Mouse (Mus musculus) cerebellum, postnatal 4 days (tissue): Measurements from ENCODE around the gene Sowaha.

Source experiments
- DNase-seq, 2 experiments: peaks; one replicate each; pipeline ENCODE4 v3.0.0; 2022; ENCODE audit warnings: low spot score in 2 of 2, mixed read lengths in 1 of 2

Gene Sowaha

DNA sequence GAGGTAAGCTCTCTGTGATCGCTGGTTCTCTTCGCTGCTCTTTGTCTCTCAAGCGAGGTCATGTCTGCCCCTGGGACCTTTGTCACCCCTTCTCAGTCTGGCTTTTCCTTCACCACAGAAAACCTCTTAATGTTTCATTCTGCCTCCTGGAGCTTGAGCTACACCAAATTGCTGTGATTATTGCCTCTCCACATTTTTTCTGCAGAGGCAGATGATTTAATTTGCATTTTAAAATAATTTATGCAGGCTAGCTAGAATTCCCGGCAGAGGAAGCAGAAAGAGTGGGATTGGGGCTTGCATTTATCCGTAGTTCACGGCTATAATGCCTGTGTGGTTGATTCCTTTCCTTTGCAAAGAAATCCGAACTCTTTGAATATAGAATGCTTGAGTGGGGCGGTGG lies 4.5 kb downstream of the Sowaha start:
- no peak for DNase-seq

DNA sequence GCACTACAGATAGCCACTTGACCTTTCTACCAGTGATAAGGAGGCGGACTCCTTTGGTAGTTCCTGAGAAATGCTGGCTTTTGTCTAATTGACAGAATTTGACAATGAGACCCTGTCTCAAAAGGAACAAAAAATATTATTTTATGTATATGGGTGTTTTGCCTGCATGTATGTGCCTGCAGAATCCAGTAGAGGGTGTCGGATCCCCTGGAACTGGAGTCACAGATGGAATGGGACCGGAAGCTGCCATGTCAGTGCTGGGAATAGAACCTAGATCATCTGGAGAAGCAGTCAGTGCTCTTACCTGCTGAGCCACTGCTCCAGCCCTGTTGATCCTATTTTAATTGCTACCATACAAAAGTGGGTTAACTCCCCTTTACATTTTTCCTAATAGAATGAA lies 7.4 kb downstream of the Sowaha start:
- no peak for DNase-seq

DNA sequence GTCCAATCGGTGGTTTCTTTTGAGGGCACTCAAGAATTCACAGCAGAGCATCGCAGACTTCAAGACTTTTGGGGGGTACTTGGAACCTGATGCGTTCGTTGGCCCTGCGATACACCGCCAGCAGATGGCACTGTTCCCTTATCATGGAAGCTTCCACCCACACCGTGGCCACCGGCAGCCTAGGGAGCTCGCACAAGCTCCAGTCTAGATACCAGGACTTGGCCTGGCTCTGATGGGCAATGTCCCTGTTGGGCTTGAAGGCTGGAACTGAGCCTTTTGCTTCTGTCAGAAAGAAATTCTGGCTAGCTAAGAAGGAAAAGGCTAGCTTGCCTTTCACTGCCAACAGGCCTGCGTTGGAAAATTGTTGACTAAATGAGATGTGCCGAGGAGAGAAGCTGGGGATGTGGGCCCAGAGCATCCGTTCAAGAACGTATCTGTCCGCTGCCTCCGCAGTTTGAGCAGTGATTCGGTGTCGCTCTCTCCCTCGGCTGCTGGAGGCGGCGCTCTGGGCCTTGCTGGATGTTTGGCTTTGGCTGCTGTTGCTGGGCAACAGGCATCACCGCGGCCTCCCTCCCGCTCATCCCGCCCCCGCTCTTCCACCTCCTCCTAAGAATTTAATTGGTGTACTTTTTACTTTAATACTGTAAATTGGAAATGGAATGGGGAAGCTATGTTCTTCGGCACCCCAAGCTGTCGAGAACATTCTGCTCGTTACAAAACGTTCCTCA lies 9.9 kb downstream of the Sowaha start, which contains the start of gene Gm9837:
Gm9837 (minus strand) TSS at position 512 of the 728 bp plus-strand sequence.
- DNase-seq, result peak; percentile 81 to 93

DNA sequence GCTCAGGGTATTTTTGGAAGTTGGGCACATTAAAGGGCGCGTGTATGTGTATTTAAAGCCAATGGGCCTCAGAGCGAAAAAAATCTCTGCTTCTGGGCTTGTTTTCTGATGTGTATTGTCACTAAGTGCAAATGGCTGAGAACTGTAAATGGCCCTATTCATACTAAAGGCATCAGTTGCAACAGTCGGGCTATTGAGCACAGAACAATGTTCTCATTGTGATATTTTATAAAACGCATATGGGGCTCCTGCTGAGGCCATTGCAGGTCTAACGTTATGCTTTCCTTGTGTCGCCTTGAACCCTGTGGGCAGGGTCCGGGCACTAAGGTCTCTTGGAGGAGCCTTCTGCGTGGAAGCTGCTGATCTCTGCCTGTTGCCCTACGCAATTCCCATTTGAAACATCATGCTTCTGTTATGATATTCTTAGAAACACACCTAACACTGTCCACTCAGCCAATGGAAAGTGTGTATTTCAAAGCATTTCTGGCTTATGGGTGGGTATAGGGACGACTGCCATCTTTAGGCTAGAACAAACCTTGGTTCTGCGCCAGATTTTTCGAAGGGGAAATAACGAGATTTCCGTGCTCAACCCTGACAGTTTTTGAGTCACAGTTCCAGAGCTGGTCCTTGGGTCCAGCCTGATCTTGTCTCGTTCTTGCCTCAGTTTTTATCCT lies 10.6 kb downstream of the Sowaha start:
- DNase-seq, result no peak

DNA sequence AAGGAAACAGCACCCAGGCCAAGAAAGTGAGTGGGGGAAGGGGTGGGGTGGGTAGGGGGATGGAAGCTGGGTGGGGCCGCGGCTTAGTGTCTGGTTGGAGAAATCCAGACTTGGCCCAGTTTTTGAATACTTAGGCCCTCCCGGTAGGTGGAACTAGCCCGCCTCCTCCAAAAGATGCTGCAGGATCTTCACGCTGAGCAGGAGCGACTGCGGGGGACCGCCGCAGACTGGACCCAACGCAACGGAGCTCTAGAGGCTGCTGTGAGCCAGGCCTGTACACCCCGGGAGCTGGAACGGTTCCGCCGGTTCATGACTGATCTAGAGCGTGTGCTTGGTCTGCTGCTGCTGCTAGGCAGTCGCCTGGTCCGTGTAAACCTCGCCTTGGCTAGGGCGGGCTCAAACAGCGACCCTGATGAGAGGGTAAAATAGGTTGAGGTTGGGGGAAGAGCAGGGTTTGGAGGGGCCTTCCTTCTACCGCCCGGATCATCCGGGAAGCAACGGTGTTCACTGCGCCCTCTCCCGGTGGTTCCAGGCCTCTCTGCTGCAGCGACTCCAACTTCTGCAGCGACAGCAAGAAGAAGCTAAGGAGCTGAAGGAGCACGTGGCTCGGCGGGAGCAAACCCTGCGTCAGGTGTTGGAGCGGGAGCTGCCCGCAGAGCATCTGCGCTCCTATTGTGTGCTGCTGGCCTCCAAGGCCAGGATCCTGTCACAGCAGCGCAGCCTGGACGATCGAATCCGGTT lies 13.7 kb downstream of the Sowaha start:
- peak; percentile 77 to 88 for DNase-seq

DNA sequence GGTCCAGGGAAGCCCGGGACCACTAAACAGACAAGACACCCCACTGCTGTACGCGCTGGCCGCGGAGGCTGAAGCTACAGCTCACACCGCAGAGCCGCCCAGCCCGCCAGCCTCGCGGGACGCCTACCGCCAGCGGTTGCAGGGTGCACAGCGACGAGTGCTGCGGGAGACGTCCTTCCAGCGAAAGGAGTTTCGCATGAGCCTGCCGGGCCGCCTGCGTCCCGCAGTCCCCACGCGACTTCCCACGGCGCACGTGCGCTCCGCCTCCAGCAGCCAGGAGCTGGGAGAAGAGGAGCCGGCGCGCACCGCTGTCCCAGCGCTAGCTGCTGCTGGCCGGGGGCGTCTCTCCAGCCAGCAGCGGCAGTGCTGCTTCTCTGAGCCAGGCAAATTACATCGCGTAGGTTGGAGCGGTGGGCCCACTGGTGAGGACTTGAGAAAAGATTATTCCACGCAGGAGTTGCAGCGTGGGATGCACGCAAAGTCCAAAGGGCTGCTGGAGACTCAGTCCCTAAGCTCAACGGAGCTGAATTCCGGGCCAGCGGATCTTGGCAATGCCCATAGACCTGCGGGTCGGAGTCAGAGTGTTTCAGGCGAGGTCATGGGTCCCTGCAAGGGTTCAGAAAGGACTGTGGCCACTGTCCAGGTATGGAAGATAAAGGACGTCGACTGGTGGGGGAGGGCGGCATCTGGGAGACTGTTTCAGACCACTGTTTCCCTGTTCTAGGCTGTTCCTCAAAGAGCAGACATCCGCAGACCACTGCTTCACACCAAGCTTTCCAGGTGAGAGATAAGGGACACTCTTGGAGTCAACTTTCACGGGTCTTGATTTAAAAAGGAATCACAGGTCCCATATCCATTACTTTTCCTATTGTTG lies 16.3 kb downstream of the Sowaha start:
- no peak for DNase-seq

DNA sequence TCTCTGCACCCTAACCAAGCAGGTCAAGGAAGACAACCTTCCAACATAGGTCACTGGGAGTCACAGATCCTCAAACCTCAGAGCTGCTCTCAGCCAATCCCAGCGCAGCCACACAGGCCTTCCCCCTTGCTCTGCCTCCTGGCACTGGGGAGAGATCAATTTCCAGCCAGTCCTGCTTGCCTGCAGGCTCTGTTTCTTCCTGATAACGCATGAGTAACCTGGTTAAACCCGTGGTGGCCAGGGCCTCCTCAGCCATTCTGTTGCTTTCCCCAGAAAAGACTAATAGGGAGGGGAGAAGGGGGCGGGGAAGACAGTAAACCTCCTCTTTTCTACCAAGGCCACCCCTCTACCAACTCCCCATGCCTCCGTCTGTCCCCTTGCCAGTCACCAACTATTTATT lies 18.3 kb downstream of the Sowaha start:
- DNase-seq, result no peak

DNA sequence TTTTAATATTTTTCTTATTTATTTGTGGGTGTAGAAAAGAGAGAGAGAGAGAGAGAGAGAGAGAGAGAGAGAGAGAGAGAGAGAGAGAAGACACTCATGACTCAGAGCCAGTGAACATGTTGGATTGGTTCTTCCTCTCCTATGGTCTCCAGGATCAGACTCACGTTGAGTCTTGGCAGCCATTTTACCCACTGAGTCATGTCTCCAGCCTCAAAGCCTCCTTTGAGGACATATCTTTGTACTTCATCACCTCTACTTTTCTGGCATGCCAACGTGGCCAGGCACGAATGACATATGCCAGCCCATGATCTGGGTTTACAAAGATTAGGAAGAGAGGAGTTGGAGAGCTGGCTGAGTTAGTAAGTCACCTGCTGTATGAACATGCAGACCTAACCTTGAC lies 19.9 kb downstream of the Sowaha start:
- no peak for DNase-seq

DNA sequence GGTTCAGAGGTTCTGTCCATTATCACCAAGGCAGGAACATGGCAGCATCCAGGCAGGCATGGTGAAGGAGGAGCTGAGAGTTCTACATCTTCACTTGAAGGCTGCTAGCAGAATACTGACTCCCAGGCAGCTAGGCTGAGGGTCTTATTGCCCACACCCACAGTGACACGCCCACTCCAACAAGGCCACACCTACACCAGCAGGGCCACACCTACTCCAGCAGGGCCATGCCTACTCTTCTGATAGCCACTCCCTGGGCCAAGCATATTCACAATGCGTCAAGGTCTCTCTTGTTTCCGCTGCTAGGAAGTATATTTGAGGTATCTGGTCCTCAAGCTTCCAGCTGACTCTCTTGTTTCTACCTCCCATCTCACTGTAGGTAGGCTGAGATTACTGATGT lies 21.1 kb downstream of the Sowaha start:
- DNase-seq, result no peak

DNA sequence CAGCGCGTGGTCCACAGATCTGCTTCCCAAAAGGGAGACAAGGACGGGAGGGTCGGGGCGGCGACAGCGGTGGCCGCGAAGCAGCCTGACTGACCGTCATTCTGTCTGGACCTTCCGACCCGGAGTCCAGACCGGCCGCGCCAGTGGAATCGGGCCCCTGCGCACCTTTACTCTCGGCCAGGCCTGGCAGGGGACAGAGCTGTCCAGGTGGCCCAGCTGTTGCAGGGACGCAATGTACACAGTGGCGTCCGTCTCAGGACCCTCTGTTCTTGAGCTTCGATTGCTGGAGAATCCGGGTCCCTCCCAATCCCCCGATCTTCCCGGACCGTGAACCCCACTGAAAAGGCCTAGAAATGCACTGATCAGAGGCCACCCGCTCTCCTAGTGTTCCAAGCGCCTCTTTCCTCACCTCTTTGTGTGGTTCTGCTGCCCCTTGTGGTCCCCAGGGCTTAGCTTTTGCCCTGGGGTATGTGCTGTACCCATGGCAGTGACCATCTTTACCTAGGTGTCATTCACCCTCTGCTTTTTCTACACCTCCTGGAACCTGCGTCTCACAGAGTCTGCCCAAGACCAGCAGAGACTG lies 22.6 kb downstream of the Sowaha start:
- no peak for DNase-seq

DNA sequence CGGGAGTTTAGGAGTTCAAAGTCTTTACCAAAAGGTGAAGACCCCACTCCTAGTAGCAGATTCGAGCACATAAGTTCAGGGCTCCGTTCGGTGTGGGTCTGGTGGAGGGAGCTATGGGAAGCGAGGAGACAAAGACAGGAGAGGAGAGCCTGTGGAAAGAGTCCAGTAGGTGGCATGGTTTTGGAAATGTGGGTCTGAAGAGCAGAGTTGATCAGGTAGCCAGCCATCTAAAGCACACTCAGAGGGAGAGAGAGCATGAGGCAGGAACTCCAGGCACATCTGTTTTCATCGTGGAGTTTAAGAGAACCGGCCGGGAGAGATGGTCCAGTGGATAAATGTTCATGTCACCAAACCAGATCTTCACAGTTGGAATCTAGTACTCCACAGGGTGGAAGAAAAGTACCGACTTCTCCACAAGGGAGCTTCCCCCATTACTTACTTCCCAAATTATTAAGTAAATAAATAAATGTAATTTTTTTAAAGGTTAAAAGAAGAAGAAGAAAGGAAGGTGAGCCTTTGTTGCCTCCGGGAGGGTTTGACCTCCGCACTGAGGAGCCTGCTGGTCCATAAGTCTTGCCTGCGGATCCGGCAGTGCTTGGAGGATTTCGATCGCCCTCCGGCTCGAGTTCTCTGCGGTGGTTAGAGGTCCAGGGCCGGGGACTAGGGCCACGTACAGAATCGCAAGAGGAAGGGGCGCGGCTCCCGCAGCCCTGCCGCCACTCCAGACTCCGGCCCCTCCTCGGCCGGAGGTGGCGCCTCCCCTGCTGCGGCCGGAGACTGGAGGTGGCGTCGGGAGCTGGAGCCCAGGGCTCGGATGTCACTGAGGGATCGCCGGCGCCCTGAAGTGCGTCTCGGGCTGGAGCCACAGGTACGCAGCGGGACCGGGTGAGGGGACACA lies 23.4 kb downstream of the Sowaha start, which contains the start of the genes Gm10447 and Shroom1:
Gm10447 (minus strand) TSS at position 637 of the 898 bp plus-strand sequence.
Shroom1 (plus strand) TSS at position 732 of the 898 bp plus-strand sequence.
- no peak for DNase-seq

DNA sequence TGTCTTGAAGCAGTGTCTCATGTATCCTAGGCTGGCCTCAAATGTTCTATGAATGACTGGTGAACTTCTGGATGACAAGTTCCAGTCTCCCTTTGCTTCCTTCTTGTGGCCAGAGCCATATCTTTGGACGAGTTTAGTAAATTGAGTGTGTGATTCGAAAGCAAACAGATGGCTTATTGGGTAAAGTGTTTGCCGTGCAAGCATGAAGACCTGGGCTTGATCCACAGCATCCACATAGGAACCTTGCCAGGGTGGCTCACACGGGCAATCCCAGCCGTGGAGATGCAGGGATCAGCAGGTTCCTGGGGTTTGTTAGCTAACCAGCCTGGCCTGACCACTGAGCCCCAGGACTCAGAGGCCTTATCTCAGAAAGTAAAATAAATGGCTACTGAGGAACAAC lies 27.0 kb downstream of the Sowaha start:
- no peak for DNase-seq

DNA sequence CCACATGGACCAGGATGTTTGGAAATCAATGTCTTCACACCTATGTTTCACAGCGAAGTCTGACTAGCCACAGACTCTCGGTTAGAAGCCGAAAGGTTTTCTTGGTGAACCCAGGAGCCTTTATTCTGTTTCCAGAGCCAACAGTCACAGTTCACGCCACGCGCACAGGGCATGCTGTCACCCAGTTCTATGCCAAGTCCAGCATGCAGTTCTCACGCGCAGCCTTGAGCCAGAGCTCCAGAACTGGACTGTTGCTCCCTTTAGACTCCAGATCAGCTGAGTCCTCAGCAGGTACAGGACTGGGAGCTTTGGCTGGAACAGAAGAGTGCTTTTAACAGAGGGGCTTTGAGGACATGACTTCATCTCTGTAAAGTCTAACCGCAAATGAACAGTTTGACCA lies 27.7 kb downstream of the Sowaha start:
- no peak for DNase-seq

DNA sequence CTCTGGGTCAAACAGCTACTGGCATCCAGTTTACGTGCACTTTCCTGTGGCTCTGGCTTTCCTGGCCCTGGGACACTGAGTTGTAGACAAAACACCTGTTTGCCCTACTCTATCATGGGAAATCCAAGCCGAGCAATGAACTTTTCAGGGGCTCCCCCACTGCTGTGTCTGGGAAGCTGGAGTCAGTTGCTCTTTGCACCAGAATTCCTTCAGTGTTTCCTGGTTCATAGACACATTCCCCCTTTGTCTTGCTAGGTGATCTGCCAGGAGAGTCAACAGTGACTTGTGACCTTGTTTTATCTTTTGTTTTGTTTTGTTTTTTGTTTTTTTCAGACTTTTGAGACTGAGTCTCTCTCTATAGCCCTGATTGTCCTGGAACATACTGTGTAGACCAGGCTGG lies 28.7 kb downstream of the Sowaha start:
- no peak for DNase-seq

DNA sequence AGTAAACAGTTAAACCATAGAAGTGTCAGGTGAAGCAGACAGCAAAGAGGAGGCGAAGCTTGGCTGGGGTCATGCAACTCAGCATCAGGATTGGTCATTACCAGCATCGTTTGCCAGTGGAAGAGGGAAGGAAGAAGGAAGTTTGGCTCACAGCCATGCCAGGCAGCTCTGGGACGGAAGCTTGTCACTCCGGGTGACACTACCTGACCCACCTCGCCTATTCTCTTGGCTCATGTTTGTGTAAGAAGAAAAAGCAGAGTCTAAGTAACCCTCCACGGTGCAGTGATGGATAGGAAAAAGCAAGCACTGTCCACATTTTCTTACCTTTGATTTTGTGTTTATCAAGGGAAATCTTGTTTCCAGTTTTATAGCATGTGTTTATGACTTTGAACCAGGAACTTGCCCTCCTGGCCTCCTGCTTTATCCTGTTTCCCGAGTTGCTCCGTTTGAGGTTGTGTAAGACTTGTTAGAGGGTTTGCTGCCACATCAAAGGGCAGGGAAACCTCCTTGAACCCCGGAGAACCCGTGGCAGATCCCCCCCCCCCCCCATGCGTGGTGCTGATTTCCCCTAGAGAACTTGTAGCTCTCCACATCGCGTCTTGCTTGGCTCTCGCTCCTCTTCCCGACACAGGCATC lies 29.9 kb downstream of the Sowaha start:
- no peak for DNase-seq

DNA sequence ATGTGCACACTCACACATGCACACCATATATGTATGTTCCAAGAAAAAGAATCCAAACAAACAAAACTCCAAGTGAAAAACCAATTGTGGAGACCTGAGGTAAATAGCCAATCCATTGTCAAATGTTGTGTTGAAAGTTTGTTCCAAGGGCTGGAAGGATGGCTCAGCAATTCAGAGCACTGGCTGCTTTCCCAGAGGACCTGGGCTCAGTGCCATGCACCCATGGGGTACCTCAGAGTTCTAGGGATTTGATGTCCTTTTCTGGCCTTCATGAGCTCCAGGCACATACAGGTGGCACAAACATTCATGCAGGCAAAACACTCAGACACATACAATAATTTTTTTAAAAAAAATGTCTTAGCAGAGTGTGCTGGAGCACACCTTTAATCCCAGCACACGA lies 31.5 kb downstream of the Sowaha start:
- DNase-seq, result no peak

DNA sequence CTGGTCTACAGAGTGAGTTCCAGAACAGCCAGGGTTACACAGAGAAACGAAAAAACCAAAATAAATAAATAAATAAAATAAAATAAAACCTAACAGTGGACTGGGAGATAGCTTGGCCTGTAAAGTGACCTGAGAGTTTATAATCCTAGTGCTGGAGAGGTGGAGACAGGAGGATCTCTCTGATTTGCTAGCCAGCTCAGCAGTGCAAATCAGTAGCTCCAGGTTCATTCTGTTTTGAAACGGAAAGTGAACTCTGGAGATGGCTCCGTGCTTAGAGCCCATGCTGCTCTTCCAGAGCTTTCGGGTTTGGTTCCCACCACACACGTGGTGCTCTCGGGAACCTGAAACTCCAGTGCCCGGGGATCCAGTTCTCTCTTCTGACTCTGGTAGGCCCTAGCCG lies 32.1 kb downstream of the Sowaha start:
- no peak for DNase-seq

DNA sequence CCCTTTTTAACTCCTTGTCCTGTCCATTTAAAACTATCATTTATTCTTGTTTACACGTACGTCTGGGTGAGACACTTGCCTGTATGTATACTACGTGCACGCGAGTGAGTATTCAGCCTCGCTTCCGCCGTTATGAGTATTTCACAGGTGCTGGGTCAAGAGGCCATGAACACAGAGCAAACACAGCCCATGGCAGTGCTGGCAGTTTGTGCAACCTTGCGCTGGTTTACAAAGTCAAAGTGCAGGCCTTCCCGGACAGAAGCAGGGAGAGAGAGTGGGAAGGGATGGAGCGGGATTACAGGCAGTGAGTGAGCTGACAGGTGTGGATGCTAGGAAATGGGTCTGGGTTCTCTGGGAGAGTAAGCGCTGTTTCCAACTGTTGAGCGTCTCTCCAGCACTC lies 33.9 kb downstream of the Sowaha start:
- no peak for DNase-seq

DNA sequence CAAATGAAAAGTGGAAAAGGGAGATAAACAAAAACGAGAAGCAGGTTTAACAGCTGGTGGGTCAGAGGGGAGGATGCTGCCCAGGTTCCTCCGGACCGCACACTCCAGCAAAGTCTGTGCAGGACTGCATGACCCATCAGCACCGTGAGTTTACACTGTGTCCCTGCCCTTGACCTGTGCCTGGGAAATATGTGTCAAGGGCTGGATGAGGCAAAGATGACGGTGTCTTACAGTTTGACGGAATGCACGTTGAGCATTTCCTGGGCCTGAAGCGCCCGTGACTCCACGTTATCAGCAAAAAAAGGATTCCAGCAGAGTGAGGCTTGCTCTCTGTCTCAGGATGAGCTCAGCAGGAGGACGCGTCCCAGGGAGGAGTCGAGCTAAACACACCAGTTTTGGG lies 34.5 kb downstream of the Sowaha start:
- DNase-seq, result no peak

DNA sequence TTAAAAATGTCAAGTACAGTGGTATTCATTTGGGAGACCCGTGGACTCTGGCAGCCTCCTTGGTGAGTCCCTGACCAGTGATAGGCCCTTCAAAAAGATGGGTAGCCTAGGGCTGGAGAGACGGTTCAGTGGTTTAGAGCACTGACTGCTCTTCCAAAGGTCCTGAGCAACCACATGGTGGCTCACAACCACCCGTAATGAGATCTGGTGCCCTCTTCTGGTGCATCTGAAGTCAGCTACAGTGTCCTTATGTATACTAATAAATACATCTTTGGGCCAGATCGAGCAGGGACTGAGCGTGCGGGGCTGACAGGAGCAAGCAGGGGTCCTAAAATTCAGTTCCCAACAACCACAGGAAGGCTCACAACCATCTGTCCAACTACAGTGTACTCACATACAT lies 36.2 kb downstream of the Sowaha start:
- no peak for DNase-seq
